Mouse (Mus musculus): Measurements from ENCODE around the gene Lsm3. TPM values are rescaled to one million over a fixed set of nuclear protein-coding genes. Genes with fewer than 3 reads are reported as not detected.

Gene Lsm3
- polyA plus RNA-seq, 1 experiment from 2014 or later = 251 TPM

- no peak for ATAC-seq (ENCODE audit: low FRiP score, low TSS enrichment)
These were observed 7.7 kb upstream of the Lsm3 start for GRCm38 (mm10) chr6:91508041-91508440.

GRCm38 (mm10) chr6:91509326-91509725 is 6.4 kb upstream of the Lsm3 start:
- Histone ChIP-seq H3K4me2 (replicated peaks; ENCODE audit: low read depth, low read length) (no peak overlapping the region), H3K4me1 (ENCODE audit: insufficient read depth, low read length) (peaks cover 10% of the 10 kb centered on the region), H3K9ac (replicated peaks; ENCODE audit: low read length) (no peak overlapping the region), H3K4me3 (ENCODE audit: low read length) (no peak overlapping the region), H3K9me3 (ENCODE audit: low read length) (no peaks in the 10 kb centered on the region), H3K27ac (ENCODE audit: low read length) (no peak overlapping the region), H3K27me3 (ENCODE audit: insufficient read depth, low read length) (no peaks in the 10 kb centered on the region), H3K36me3 (ENCODE audit: insufficient read depth, low read length) (peaks cover 38% of the 10 kb centered on the region)
- ATAC-seq (ENCODE audit: low FRiP score, low TSS enrichment) = no peak
- WGBS = 43% methylated on average over 7 of the region's 7 CpGs

More at GRCm38 (mm10) chr6:91508041-91508440, 7.7 kb upstream of the Lsm3 start:
- Histone ChIP-seq H3K27me3 (ENCODE audit: insufficient read depth, low read length) (no peaks in the 10 kb centered on the region), H3K4me1 (ENCODE audit: insufficient read depth, low read length) (no peaks in the 10 kb centered on the region), H3K4me2 (replicated peaks; ENCODE audit: low read depth, low read length) (no peak overlapping the region), H3K27ac (ENCODE audit: low read length) (no peak overlapping the region), H3K36me3 (ENCODE audit: insufficient read depth, low read length) (peaks cover 51% of the 10 kb centered on the region), H3K9ac (replicated peaks; ENCODE audit: low read length) (no peak overlapping the region), H3K4me3 (ENCODE audit: low read length) (no peak overlapping the region), H3K9me3 (ENCODE audit: low read length) (no peaks in the 10 kb centered on the region; the same call in 1 of the 2 replicates)
- WGBS = 91% methylated on average over 3 of the region's 3 CpGs

- peaks cover 18% of the 10 kb centered on the region for H3K4me1 ChIP-seq (ENCODE audit: insufficient read depth, low read length)
- no peak overlapping the region for H3K9ac ChIP-seq (replicated peaks; ENCODE audit: low read length)
- no peak overlapping the region for H3K4me2 ChIP-seq (replicated peaks; ENCODE audit: low read depth, low read length)
- peaks cover 30% of the 10 kb centered on the region for H3K36me3 ChIP-seq (ENCODE audit: insufficient read depth, low read length)
- H3K4me3 ChIP-seq (ENCODE audit: low read length) = no peak overlapping the region
- ATAC-seq (ENCODE audit: low FRiP score, low TSS enrichment) = no peak
- no peaks in the 10 kb centered on the region for H3K27me3 ChIP-seq (ENCODE audit: insufficient read depth, low read length)
- no peak overlapping the region for H3K27ac ChIP-seq (ENCODE audit: low read length)
- H3K9me3 ChIP-seq (ENCODE audit: low read length) = no peaks in the 10 kb centered on the region
- WGBS = 66% methylated on average over 10 of the region's 10 CpGs
These were observed 5.5 kb upstream of the Lsm3 start for GRCm38 (mm10) chr6:91510211-91510610.

GRCm38 (mm10) chr6:91514135-91514534 is 1.6 kb upstream of the Lsm3 start:
- no peak for ATAC-seq (ENCODE audit: low FRiP score, low TSS enrichment)
- Histone ChIP-seq H3K4me2 (replicated peaks; ENCODE audit: low read depth, low read length) (peak overlapping the region; percentile 76; the same call in 1 of the 2 replicates), H3K36me3 (ENCODE audit: insufficient read depth, low read length) (peaks cover 17% of the 10 kb centered on the region; the same call in 1 of the 2 replicates)

GRCm38 (mm10) chr6:91514737-91515362 is 878 bp upstream of the Lsm3 start:
- H3K4me1 ChIP-seq (ENCODE audit: insufficient read depth, low read length) = peaks cover 28% of the 10 kb centered on the region
- H3K4me2 ChIP-seq (replicated peaks; ENCODE audit: low read depth, low read length) = peak overlapping the region; percentile 76
- no peaks in the 10 kb centered on the region for H3K27me3 ChIP-seq (ENCODE audit: insufficient read depth, low read length)
- peak overlapping the region; percentile 77 for H3K9ac ChIP-seq (replicated peaks; ENCODE audit: low read length)
- peak overlapping the region; percentile 80 for H3K27ac ChIP-seq (ENCODE audit: low read length)
- peak overlapping the region; percentile 66 for H3K4me3 ChIP-seq (ENCODE audit: low read length)
- ATAC-seq (ENCODE audit: low FRiP score, low TSS enrichment) = no peak; the same call in 1 of the 2 replicates
- H3K36me3 ChIP-seq (ENCODE audit: insufficient read depth, low read length) = peaks cover 23% of the 10 kb centered on the region
- H3K9me3 ChIP-seq (ENCODE audit: low read length) = no peaks in the 10 kb centered on the region
- WGBS = 21% methylated on average over 10 of the region's 10 CpGs

More at GRCm38 (mm10) chr6:91514135-91514534, 1.6 kb upstream of the Lsm3 start:
- H3K27me3 ChIP-seq (ENCODE audit: insufficient read depth, low read length) = no peaks in the 10 kb centered on the region
- peaks cover 28% of the 10 kb centered on the region for H3K4me1 ChIP-seq (ENCODE audit: insufficient read depth, low read length)
- H3K9me3 ChIP-seq (ENCODE audit: low read length) = no peaks in the 10 kb centered on the region
- no peak overlapping the region for H3K4me3 ChIP-seq (ENCODE audit: low read length)
- no peak overlapping the region for H3K9ac ChIP-seq (replicated peaks; ENCODE audit: low read length)
- H3K27ac ChIP-seq (ENCODE audit: low read length) = no peak overlapping the region

GRCm38 (mm10) chr6:91518454-91519020 is 2.8 kb downstream of the Lsm3 start:
- no peaks in the 10 kb centered on the region for H3K9me3 ChIP-seq (ENCODE audit: low read length)
- no peak overlapping the region for H3K27ac ChIP-seq (ENCODE audit: low read length)
- WGBS = 90% methylated on average over 7 of the region's 7 CpGs
- H3K9ac ChIP-seq (replicated peaks; ENCODE audit: low read length) = no peak overlapping the region
- peaks cover 59% of the 10 kb centered on the region for H3K36me3 ChIP-seq (ENCODE audit: insufficient read depth, low read length)
- H3K4me1 ChIP-seq (ENCODE audit: insufficient read depth, low read length) = peaks cover 27% of the 10 kb centered on the region
- H3K4me3 ChIP-seq (ENCODE audit: low read length) = no peak overlapping the region
- H3K4me2 ChIP-seq (replicated peaks; ENCODE audit: low read depth, low read length) = no peak overlapping the region
- no peak for ATAC-seq (ENCODE audit: low FRiP score, low TSS enrichment)
- H3K27me3 ChIP-seq (ENCODE audit: insufficient read depth, low read length) = no peaks in the 10 kb centered on the region

- ATAC-seq (ENCODE audit: low FRiP score, low TSS enrichment) = no peak
- Histone ChIP-seq H3K9me3 (ENCODE audit: low read length) (no peaks in the 10 kb centered on the region), H3K9ac (replicated peaks; ENCODE audit: low read length) (no peak overlapping the region), H3K4me3 (ENCODE audit: low read length) (no peak overlapping the region), H3K27me3 (ENCODE audit: insufficient read depth, low read length) (no peaks in the 10 kb centered on the region), H3K4me1 (ENCODE audit: insufficient read depth, low read length) (no peaks in the 10 kb centered on the region), H3K4me2 (replicated peaks; ENCODE audit: low read depth, low read length) (no peak overlapping the region), H3K27ac (ENCODE audit: low read length) (no peak overlapping the region), H3K36me3 (ENCODE audit: insufficient read depth, low read length) (peaks cover 64% of the 10 kb centered on the region)
- WGBS = 90% methylated on average over 5 of the region's 5 CpGs
These were observed 7.1 kb downstream of the Lsm3 start for GRCm38 (mm10) chr6:91522816-91523215.

GRCm38 (mm10) chr6:91525544-91525943 is 9.8 kb downstream of the Lsm3 start:
- H3K9me3 ChIP-seq (ENCODE audit: low read length) = no peaks in the 10 kb centered on the region
- H3K9ac ChIP-seq (replicated peaks; ENCODE audit: low read length) = no peak overlapping the region
- no peaks in the 10 kb centered on the region for H3K27me3 ChIP-seq (ENCODE audit: insufficient read depth, low read length)
- WGBS = 73% methylated on average over 4 of the region's 4 CpGs
- H3K4me1 ChIP-seq (ENCODE audit: insufficient read depth, low read length) = no peaks in the 10 kb centered on the region
- H3K36me3 ChIP-seq (ENCODE audit: insufficient read depth, low read length) = peaks cover 39% of the 10 kb centered on the region
- ATAC-seq (ENCODE audit: low FRiP score, low TSS enrichment) = no peak
- no peak overlapping the region for H3K4me2 ChIP-seq (replicated peaks; ENCODE audit: low read depth, low read length)
- no peak overlapping the region for H3K27ac ChIP-seq (ENCODE audit: low read length)
- no peak overlapping the region for H3K4me3 ChIP-seq (ENCODE audit: low read length)

GRCm38 (mm10) chr6:91527227-91527860 is 11.6 kb downstream of the Lsm3 start:
- Histone ChIP-seq H3K9ac (replicated peaks; ENCODE audit: low read length) (no peak overlapping the region), H3K36me3 (ENCODE audit: insufficient read depth, low read length) (peaks cover 21% of the 10 kb centered on the region; the same call in 1 of the 2 replicates), H3K4me1 (ENCODE audit: insufficient read depth, low read length) (peaks cover 2% of the 10 kb centered on the region; the same call in 1 of the 2 replicates), H3K9me3 (ENCODE audit: low read length) (no peaks in the 10 kb centered on the region), H3K27ac (ENCODE audit: low read length) (no peak overlapping the region), H3K4me2 (replicated peaks; ENCODE audit: low read depth, low read length) (no peak overlapping the region), H3K27me3 (ENCODE audit: insufficient read depth, low read length) (no peaks in the 10 kb centered on the region), H3K4me3 (ENCODE audit: low read length) (no peak overlapping the region)
- no peak for ATAC-seq (ENCODE audit: low FRiP score, low TSS enrichment)
- 47% methylated on average over 5 of the region's 5 CpGs for WGBS

GRCm38 (mm10) chr6:91528265-91528664 is 12.5 kb downstream of the Lsm3 start:
- no peak overlapping the region for H3K4me2 ChIP-seq (replicated peaks; ENCODE audit: low read depth, low read length)
- H3K4me3 ChIP-seq (ENCODE audit: low read length) = no peak overlapping the region
- no peak overlapping the region for H3K9ac ChIP-seq (replicated peaks; ENCODE audit: low read length)
- H3K4me1 ChIP-seq (ENCODE audit: insufficient read depth, low read length) = peaks cover 10% of the 10 kb centered on the region
- H3K36me3 ChIP-seq (ENCODE audit: insufficient read depth, low read length) = peaks cover 12% of the 10 kb centered on the region; the same call in 1 of the 2 replicates
- WGBS = 83% methylated on average over 7 of the region's 7 CpGs
- ATAC-seq (ENCODE audit: low FRiP score, low TSS enrichment) = no peak
- no peaks in the 10 kb centered on the region for H3K9me3 ChIP-seq (ENCODE audit: low read length)
- no peaks in the 10 kb centered on the region for H3K27me3 ChIP-seq (ENCODE audit: insufficient read depth, low read length)
- H3K27ac ChIP-seq (ENCODE audit: low read length) = no peak overlapping the region
